Mouse (Mus musculus) myocyte (in vitro differentiated cells): ENCODE results near the gene Ets2.

Source experiments
- MAX ChIP-seq: IDR thresholded peaks from one replicate; pipeline ENCODE4 v1.6.1; 2011; ENCODE audit warnings: low read depth, mild to moderate bottlenecking, control low read depth
- POLR2A ChIP-seq: IDR thresholded peaks from one replicate; pipeline ENCODE4 v1.6.1; 2011; ENCODE audit warnings: low read depth, mild to moderate bottlenecking, control low read depth, moderate library complexity; ENCODE audit not compliant: insufficient read length
- TCF12 ChIP-seq: IDR thresholded peaks from one replicate; pipeline ENCODE4 v1.6.1; 2011; ENCODE audit warnings: mild to moderate bottlenecking, control low read depth; ENCODE audit not compliant: poor library complexity, insufficient read depth, severe bottlenecking

- no peak for TF ChIP-seq POLR2A
- TF ChIP-seq TCF12, result no peak
- no peak for TF ChIP-seq MAX
Measured at GRCm38 (mm10) chr16:95686246-95686645, 15.6 kb upstream of the Ets2 start.
